Mouse (Mus musculus): ENCODE results near the gene Vps41. TPM values are rescaled to one million over a fixed set of nuclear protein-coding genes. Genes with fewer than 3 reads are reported as not detected.

Gene Vps41
- total RNA-seq (2023) = 10 to 100 TPM; 55.1 to 61.3 TPM

DNA sequence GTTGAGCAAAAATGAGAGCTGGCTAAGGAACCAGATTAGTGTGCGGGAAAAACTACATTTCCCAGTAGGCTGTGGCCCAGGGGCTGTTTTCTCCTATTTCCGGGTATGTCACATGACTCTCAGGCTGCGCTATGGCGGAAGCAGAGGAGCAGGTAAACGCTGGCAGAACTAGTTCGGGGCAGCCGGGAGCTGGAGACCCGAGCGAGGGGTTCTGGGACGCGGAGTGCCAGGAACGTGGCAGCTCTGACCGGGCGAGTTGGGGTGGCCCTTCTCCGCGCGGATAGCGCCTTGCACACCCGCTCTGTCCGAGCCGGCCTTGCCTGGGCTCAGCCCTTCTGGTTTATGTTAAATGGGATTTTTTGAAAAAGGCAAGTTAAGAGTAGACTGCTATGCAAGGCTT, at the start of gene Vps41:
TSS of gene Vps41 (plus strand) at position 102 of the 400 bp plus-strand sequence.

Other genes with a start within 250 kb of the Vps41 start
- not detected for gene Amph, start 230.9 kb downstream of the Vps41 start, total RNA-seq (2023)